Mouse (Mus musculus): ENCODE data around the gene Nfib. TPM values are rescaled to one million over a fixed set of nuclear protein-coding genes. Genes with fewer than 3 reads are reported as not detected.

Gene Nfib
- polyA plus RNA-seq, 2 experiments, result 57.3 to 126 TPM

DNA sequence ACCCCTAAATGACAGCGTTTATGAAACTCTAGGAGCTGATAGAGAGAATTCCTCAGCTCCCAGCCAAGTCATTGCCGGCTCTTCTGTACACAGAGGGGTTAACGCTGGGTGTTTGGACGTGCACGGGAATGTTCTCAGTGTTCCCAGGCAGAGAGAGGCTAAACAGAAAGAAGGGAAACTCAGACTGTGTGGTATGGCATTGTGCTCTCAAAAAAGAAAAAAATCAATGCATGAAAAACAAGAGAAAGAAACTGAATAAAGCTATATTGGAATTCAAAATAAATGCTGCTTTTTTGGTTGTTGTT, 455.2 kb downstream of the Nfib start:
- Histone ChIP-seq H3K4me3 (replicated peaks; ENCODE audit: low read length) (no peak overlapping the region), H3K27ac (replicated peaks; ENCODE audit: low read depth, low read length) (peak overlapping the region; percentile 82), H3K4me2 (replicated peaks; ENCODE audit: low read depth, low read length, severe bottlenecking) (0 out of 2 replicates have a peak overlapping the region, but pooled peaks have one; percentile 9), H3K27me3 (ENCODE audit: control insufficient read depth, insufficient read depth, low read length) (no peaks in the 10 kb centered on the region), H3K9me3 (ENCODE audit: control insufficient read depth, low read length) (no peaks in the 10 kb centered on the region), H3K4me1 (ENCODE audit: control insufficient read depth, insufficient read depth, low read length) (peaks cover 33% of the 10 kb centered on the region), H3K36me3 (ENCODE audit: control insufficient read depth, insufficient read depth, low read length) (no peaks in the 10 kb centered on the region), H3K9ac (ENCODE audit: low read depth, low read length, severe bottlenecking) (no peak overlapping the region)
- peak; percentile 76 for DNase-seq (ENCODE audit: low spot score)
- WGBS, result 23% methylated on average over 5 of the region's 5 CpGs
- ATAC-seq (ENCODE audit: low FRiP score, low read depth), result peak; percentile 78
- TF ChIP-seq POLR2A (IDR thresholded peaks at IDR 0.05; ENCODE audit: borderline replicate concordance, extremely low read depth, insufficient read depth, insufficient read length), result no peak

DNA sequence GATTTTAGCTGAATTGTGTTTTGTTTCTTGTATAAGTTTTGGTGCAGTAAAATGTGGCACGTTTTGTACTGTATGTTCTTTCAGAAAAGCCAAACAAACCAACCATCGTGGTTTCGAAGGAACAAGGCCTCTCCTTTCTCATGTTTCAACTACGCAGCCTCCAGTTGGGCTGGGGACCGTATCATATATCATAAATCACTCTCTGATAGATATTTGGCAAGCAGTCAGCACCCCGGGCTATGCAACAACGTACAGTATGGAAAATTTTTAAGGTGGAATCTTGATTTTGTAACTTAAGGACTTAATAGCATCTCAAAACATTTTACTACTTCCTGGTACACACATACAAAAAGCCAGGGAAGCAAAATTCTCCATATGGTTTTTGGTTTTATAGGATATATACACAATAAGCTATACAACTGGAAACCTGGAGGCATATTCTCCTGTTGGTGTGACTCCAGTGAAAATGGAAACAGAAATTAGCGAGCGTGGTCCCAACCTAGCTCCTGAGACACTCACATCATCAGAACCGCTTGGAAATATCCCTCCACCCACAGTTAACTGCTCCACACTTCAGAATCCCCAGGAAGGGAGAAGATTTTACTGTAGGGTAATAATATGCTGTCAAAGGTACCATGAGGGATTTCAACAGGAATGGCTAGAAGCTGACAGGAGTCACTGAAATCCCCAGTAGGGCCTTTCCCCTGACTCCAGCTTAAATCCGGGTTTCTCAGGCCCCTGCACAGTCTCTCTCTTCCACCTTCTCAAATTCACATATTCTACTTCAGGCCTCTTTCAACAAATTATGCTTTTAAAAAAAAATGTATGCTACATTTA, 455.8 kb downstream of the Nfib start:
- DNase-seq (ENCODE audit: low spot score), result peak; percentile 91
- 8% methylated on average over 11 of the region's 11 CpGs for WGBS

DNA sequence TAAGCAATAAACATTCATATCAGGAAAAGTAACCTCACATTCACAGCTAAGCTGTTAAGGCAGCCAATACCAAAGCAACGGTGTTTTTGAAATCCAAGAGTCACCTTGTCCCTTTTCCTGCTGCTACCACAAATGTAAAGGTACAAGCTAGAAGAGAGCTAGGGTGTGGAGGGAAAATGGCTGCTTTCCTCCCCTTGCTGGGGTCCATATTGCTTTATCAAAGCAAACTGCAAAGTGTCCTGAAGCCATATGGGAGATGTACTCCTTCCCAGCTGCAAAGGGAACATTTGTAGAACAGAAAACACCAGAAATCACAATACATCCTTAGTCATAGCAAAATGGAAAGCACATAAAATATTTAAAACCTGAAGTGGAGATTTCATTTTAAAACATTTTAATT, 456.6 kb downstream of the Nfib start:
- Histone ChIP-seq H3K36me3 (ENCODE audit: control insufficient read depth, insufficient read depth, low read length) (no peaks in the 10 kb centered on the region), H3K4me2 (replicated peaks; ENCODE audit: low read depth, low read length, severe bottlenecking) (no peak overlapping the region), H3K27ac (replicated peaks; ENCODE audit: low read depth, low read length) (peak overlapping the region; percentile 82), H3K4me3 (replicated peaks; ENCODE audit: low read length) (no peak overlapping the region), H3K27me3 (ENCODE audit: control insufficient read depth, insufficient read depth, low read length) (no peaks in the 10 kb centered on the region), H3K9ac (ENCODE audit: low read depth, low read length, severe bottlenecking) (no peak overlapping the region), H3K9me3 (ENCODE audit: control insufficient read depth, low read length) (no peaks in the 10 kb centered on the region), H3K4me1 (ENCODE audit: control insufficient read depth, insufficient read depth, low read length) (peaks cover 33% of the 10 kb centered on the region)
- WGBS, result 48% methylated on average over 1 of the region's 1 CpGs
- no peak for ATAC-seq (ENCODE audit: low FRiP score, low read depth)
- no peak for TF ChIP-seq POLR2A (IDR thresholded peaks at IDR 0.05; ENCODE audit: borderline replicate concordance, extremely low read depth, insufficient read depth, insufficient read length)
- DNase-seq (ENCODE audit: low spot score), result no peak

More for the DNA sequence above, 455.8 kb downstream of the Nfib start:
- Histone ChIP-seq H3K9me3 (ENCODE audit: control insufficient read depth, low read length) (no peaks in the 10 kb centered on the region), H3K4me1 (ENCODE audit: control insufficient read depth, insufficient read depth, low read length) (peaks cover 33% of the 10 kb centered on the region), H3K27ac (replicated peaks; ENCODE audit: low read depth, low read length) (peak overlapping the region; percentile 82), H3K4me2 (replicated peaks; ENCODE audit: low read depth, low read length, severe bottlenecking) (0 out of 2 replicates have a peak overlapping the region, but pooled peaks have one; percentile 9), H3K4me3 (replicated peaks; ENCODE audit: low read length) (no peak overlapping the region), H3K36me3 (ENCODE audit: control insufficient read depth, insufficient read depth, low read length) (no peaks in the 10 kb centered on the region), H3K9ac (ENCODE audit: low read depth, low read length, severe bottlenecking) (no peak overlapping the region), H3K27me3 (ENCODE audit: control insufficient read depth, insufficient read depth, low read length) (no peaks in the 10 kb centered on the region)
- no peak for TF ChIP-seq POLR2A (IDR thresholded peaks at IDR 0.05; ENCODE audit: borderline replicate concordance, extremely low read depth, insufficient read depth, insufficient read length)
- ATAC-seq (ENCODE audit: low FRiP score, low read depth), result peak; percentile 87

DNA sequence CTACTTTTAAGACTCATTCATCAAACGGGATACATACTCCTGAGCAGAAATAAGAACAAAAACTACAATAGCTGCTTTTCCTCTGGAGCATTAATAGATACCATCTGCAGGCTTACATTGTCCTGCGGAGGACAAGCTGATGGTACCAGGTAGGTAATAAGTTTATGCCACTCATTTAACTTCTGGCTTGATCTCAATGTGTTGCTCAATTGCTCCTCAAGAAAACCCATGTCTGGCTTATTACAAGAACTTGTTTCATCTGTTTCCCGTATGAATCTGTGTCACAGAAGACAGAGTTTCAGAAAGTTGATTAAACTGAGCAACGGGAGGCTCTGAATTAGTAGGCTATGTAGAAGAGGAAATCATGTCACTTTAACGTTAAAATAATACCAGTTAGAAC, 457.5 kb downstream of the Nfib start:
- no peaks in the 10 kb centered on the region for H3K27me3 ChIP-seq (ENCODE audit: control insufficient read depth, insufficient read depth, low read length)
- H3K27ac ChIP-seq (replicated peaks; ENCODE audit: low read depth, low read length), result no peak overlapping the region
- H3K36me3 ChIP-seq (ENCODE audit: control insufficient read depth, insufficient read depth, low read length), result no peaks in the 10 kb centered on the region
- no peak for TF ChIP-seq POLR2A (IDR thresholded peaks at IDR 0.05; ENCODE audit: borderline replicate concordance, extremely low read depth, insufficient read depth, insufficient read length)
- ATAC-seq (ENCODE audit: low FRiP score, low read depth) (no peak), DNase-seq (ENCODE audit: low spot score) (no peak)
- no peaks in the 10 kb centered on the region for H3K9me3 ChIP-seq (ENCODE audit: control insufficient read depth, low read length)
- no peak overlapping the region for H3K4me2 ChIP-seq (replicated peaks; ENCODE audit: low read depth, low read length, severe bottlenecking)
- H3K4me3 ChIP-seq (replicated peaks; ENCODE audit: low read length), result no peak overlapping the region
- peaks cover 33% of the 10 kb centered on the region for H3K4me1 ChIP-seq (ENCODE audit: control insufficient read depth, insufficient read depth, low read length)
- no peak overlapping the region for H3K9ac ChIP-seq (ENCODE audit: low read depth, low read length, severe bottlenecking)
- WGBS, result 54% methylated on average over 5 of the region's 5 CpGs

DNA sequence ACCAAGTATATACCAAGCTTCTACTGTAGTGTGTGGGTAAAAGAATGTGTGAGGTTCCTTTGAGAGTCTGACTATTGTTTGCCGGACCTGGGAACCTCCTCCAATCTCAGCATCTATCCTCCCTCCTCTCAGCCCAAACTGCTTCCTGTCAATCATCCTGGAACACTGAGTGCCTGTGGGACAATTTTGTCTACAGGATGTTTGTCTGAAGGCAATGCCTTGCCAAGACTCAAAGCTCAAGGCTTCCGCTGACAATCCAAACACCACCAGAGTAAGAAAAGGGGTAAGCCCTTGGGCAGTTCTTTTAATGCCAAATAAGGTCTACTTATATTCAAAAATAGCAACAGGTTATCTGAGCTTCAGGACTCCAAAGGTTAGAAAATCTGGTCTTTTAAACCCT, 459.3 kb downstream of the Nfib start:
- ATAC-seq (ENCODE audit: low FRiP score, low read depth), result no peak
- Histone ChIP-seq H3K36me3 (ENCODE audit: control insufficient read depth, insufficient read depth, low read length) (no peaks in the 10 kb centered on the region), H3K4me1 (ENCODE audit: control insufficient read depth, insufficient read depth, low read length) (peaks cover 31% of the 10 kb centered on the region), H3K9me3 (ENCODE audit: control insufficient read depth, low read length) (no peaks in the 10 kb centered on the region), H3K27ac (replicated peaks; ENCODE audit: low read depth, low read length) (no peak overlapping the region), H3K4me2 (replicated peaks; ENCODE audit: low read depth, low read length, severe bottlenecking) (no peak overlapping the region), H3K27me3 (ENCODE audit: control insufficient read depth, insufficient read depth, low read length) (no peaks in the 10 kb centered on the region), H3K9ac (ENCODE audit: low read depth, low read length, severe bottlenecking) (no peak overlapping the region), H3K4me3 (replicated peaks; ENCODE audit: low read length) (no peak overlapping the region)
- whole genome bisulfite sequencing, result 86% methylated on average over 2 of the region's 2 CpGs
- no peak for DNase-seq (ENCODE audit: low spot score)
- no peak for TF ChIP-seq POLR2A (IDR thresholded peaks at IDR 0.05; ENCODE audit: borderline replicate concordance, extremely low read depth, insufficient read depth, insufficient read length)

Other genes with a start within 250 kb of the Nfib start
- 11.1 and 11.2 TPM in 2 replicates for gene Zdhhc21, start 154.2 kb upstream of the Nfib start, polyA plus RNA-seq (2012; rRNA removed)
- 12.5 and 15.7 TPM in 2 replicates for gene Zdhhc21, start 154.2 kb upstream of the Nfib start, polyA plus RNA-seq (2014; fragmentation: Nextera tagmentation; extraction: Ambion mirVana)
- 0.69 and 0.70 TPM in 2 replicates for gene Cer1, start 179.4 kb upstream of the Nfib start, polyA plus RNA-seq (2012; rRNA removed)
- 0.55 and 0.80 TPM in 2 replicates for gene Cer1, start 179.4 kb upstream of the Nfib start, polyA plus RNA-seq (2014; fragmentation: Nextera tagmentation; extraction: Ambion mirVana)

All from limb, embryonic 14.5 days (tissue).